Mouse (Mus musculus) MEL (cell line): ENCODE results near the gene Hs6st3. TPM values are rescaled to one million over a fixed set of nuclear protein-coding genes. Genes with fewer than 3 reads are reported as not detected.

ENCODE experiments used
- DNase-seq: peaks from one replicate; pipeline ENCODE4 v3.0.0; 2011; ENCODE audit warnings: low read depth, low spot score
- H3K27ac ChIP-seq: 2 replicates; pipeline ENCODE4 v1.5.1; 2012; ENCODE audit warnings: low read depth, mild to moderate bottlenecking, control low read depth, low read length, moderate library complexity; ENCODE audit not compliant: control insufficient read depth
- H3K27me3 ChIP-seq, 2 experiments: fragments of 150-350 bp in 1 of 2; sonication (generic) in 1 of 2; 2 replicates each; pipeline ENCODE4 v1.6.1; 2012; ENCODE audit warnings: low read length in 2 of 2, mild to moderate bottlenecking in 2 of 2, improper control_type of control experiment in 1 of 2, moderate library complexity in 1 of 2; ENCODE audit not compliant: insufficient read depth in 2 of 2, control insufficient read depth in 1 of 2
- H3K36me3 ChIP-seq, 2 experiments: 2 replicates each; pipeline ENCODE4 v1.6.1; 2012 to 2014; ENCODE audit warnings: low read length in 2 of 2, improper control_type of control experiment in 1 of 2, inconsistent platforms in 1 of 2, mild to moderate bottlenecking in 1 of 2; ENCODE audit not compliant: insufficient read depth in 2 of 2, control insufficient read depth in 1 of 2
- H3K4me1 ChIP-seq, 2 experiments: fragments of 150-350 bp in 1 of 2; sonication (generic) in 1 of 2; 2 replicates each; pipeline ENCODE4 v1.6.1; 2012; ENCODE audit warnings: low read length in 2 of 2, improper control_type of control experiment in 1 of 2, mild to moderate bottlenecking in 1 of 2; ENCODE audit not compliant: insufficient read depth in 2 of 2, control insufficient read depth in 1 of 2
- H3K4me3 ChIP-seq, 2 experiments: fragments of 150-350 bp in 1 of 2; sonication (generic) in 1 of 2; 2 replicates each; pipeline ENCODE4 v1.5.1; 2012; ENCODE audit warnings: low read depth in 2 of 2, low read length in 2 of 2, mild to moderate bottlenecking in 2 of 2, moderate library complexity in 2 of 2, control low read depth in 1 of 2, improper control_type of control experiment in 1 of 2; ENCODE audit not compliant: control insufficient read depth in 1 of 2, insufficient read depth in 1 of 2
- H3K79me2 ChIP-seq: 2 replicates; pipeline ENCODE4 v1.6.1; 2012; ENCODE audit warnings: mild to moderate bottlenecking, low read length, moderate library complexity; ENCODE audit not compliant: control insufficient read depth, poor library complexity, insufficient read depth
- H3K9ac ChIP-seq: 2 replicates; pipeline ENCODE4 v1.6.1; 2012; ENCODE audit warnings: low read depth, mild to moderate bottlenecking, control low read depth, low read length, moderate library complexity; ENCODE audit not compliant: control insufficient read depth, poor library complexity, severe bottlenecking
- H3K9me3 ChIP-seq: fragments of 150-350 bp; sonication (generic); replicated peaks from 2 replicates; pipeline ENCODE4 v1.6.1; 2012; ENCODE audit warnings: mild to moderate bottlenecking, low read length, improper control_type of control experiment, moderate library complexity; ENCODE audit not compliant: insufficient read depth
- BHLHE40 ChIP-seq: IDR thresholded peaks from 2 replicates; pipeline ENCODE4 v1.6.1; 2012; ENCODE audit warnings: low read depth, mild to moderate bottlenecking, inconsistent platforms, low read length, improper control_type of control experiment, borderline replicate concordance
- CHD2 ChIP-seq: IDR thresholded peaks from 2 replicates; pipeline ENCODE4 v1.6.1; 2011; ENCODE audit warnings: low read length, improper control_type of control experiment
- E2F4 ChIP-seq: IDR thresholded peaks from 2 replicates; pipeline ENCODE4 v1.6.1; 2011; ENCODE audit warnings: low read depth, low read length, improper control_type of control experiment, borderline replicate concordance
- EP300 ChIP-seq, 2 experiments: IDR thresholded peaks; 2 replicates each; pipeline ENCODE4 v1.6.1; 2011; ENCODE audit warnings: improper control_type of control experiment in 2 of 2, low read length in 2 of 2, low read depth in 1 of 2, mild to moderate bottlenecking in 1 of 2
- ETS1 ChIP-seq: IDR thresholded peaks from 2 replicates; pipeline ENCODE4 v1.6.1; 2012; ENCODE audit warnings: low read depth, mild to moderate bottlenecking, inconsistent platforms, low read length, improper control_type of control experiment, moderate library complexity
- GABPA ChIP-seq: IDR thresholded peaks from 2 replicates; pipeline ENCODE4 v1.6.1; 2012; ENCODE audit warnings: low read depth, mild to moderate bottlenecking, inconsistent platforms, low read length, improper control_type of control experiment, moderate library complexity
- GATA1 ChIP-seq: IDR thresholded peaks from 2 replicates; pipeline ENCODE4 v1.6.1; 2011; ENCODE audit warnings: low read depth, low read length, improper control_type of control experiment
- JUND ChIP-seq: IDR thresholded peaks from 2 replicates; pipeline ENCODE4 v1.6.1; 2011; ENCODE audit warnings: low read depth, mild to moderate bottlenecking, improper control_type of control experiment, low read length
- KAT2A ChIP-seq: conservative IDR thresholded peaks from 2 replicates; pipeline ENCODE4 v1.6.1; 2012; ENCODE audit warnings: low read depth, low read length, improper control_type of control experiment, inconsistent platforms
- MAFK ChIP-seq: IDR thresholded peaks from 2 replicates; pipeline ENCODE4 v1.6.1; 2011; ENCODE audit warnings: low read depth, mild to moderate bottlenecking, low read length, improper control_type of control experiment, borderline replicate concordance
- MAX ChIP-seq: IDR thresholded peaks from 2 replicates; pipeline ENCODE4 v1.6.1; 2011; ENCODE audit warnings: low read length, improper control_type of control experiment
- MAZ ChIP-seq: IDR thresholded peaks from 2 replicates; pipeline ENCODE4 v1.6.1; 2012; ENCODE audit warnings: low read depth, mild to moderate bottlenecking, inconsistent platforms, low read length, improper control_type of control experiment
- MEF2A ChIP-seq: IDR thresholded peaks from 2 replicates; pipeline ENCODE4 v1.6.1; 2014; ENCODE audit warnings: low read depth, mild to moderate bottlenecking, inconsistent platforms, low read length, improper control_type of control experiment; ENCODE audit not compliant: poor library complexity, insufficient replicate concordance, severe bottlenecking; ENCODE audit errors: extremely low read depth
- MXI1 ChIP-seq: IDR thresholded peaks from 2 replicates; pipeline ENCODE4 v1.6.1; 2011; ENCODE audit warnings: mild to moderate bottlenecking, low read depth, low read length, improper control_type of control experiment
- MYC ChIP-seq: IDR thresholded peaks from 2 replicates; pipeline ENCODE4 v1.6.1; 2011; ENCODE audit warnings: low read depth, mild to moderate bottlenecking, low read length, improper control_type of control experiment, moderate library complexity
- POLR2A ChIP-seq, 2 experiments: IDR thresholded peaks; 2 replicates each; pipeline ENCODE4 v1.6.1; 2011 to 2012; ENCODE audit warnings: low read length in 2 of 2, mild to moderate bottlenecking in 2 of 2, control low read depth in 1 of 2, improper control_type of control experiment in 1 of 2, low read depth in 1 of 2, moderate library complexity in 1 of 2; ENCODE audit not compliant: control insufficient read depth in 1 of 2, insufficient read depth in 1 of 2, poor library complexity in 1 of 2
- RAD21 ChIP-seq: IDR thresholded peaks from 2 replicates; pipeline ENCODE4 v1.6.1; 2011; ENCODE audit warnings: mild to moderate bottlenecking, low read depth, low read length, improper control_type of control experiment
- SIN3A ChIP-seq: IDR thresholded peaks from 2 replicates; pipeline ENCODE4 v1.6.1; 2012; ENCODE audit warnings: low read length, improper control_type of control experiment, inconsistent platforms
- SMC3 ChIP-seq: IDR thresholded peaks from 2 replicates; pipeline ENCODE4 v1.6.1; 2011; ENCODE audit warnings: low read depth, low read length, improper control_type of control experiment
- TCF12 ChIP-seq: IDR thresholded peaks from 2 replicates; pipeline ENCODE4 v1.6.1; 2014; ENCODE audit warnings: low read depth, mild to moderate bottlenecking, inconsistent platforms, low read length, improper control_type of control experiment, moderate library complexity
- UBTF ChIP-seq: IDR thresholded peaks from 2 replicates; pipeline ENCODE4 v1.6.1; 2012; ENCODE audit warnings: low read depth, mild to moderate bottlenecking, inconsistent platforms, low read length, improper control_type of control experiment, moderate library complexity, borderline replicate concordance; ENCODE audit not compliant: insufficient read depth
- ZMIZ1 ChIP-seq: IDR thresholded peaks from 2 replicates; pipeline ENCODE4 v1.6.1; 2012; ENCODE audit warnings: low read depth, mild to moderate bottlenecking, inconsistent platforms, low read length, improper control_type of control experiment, moderate library complexity
- ZNF384 ChIP-seq: IDR thresholded peaks from 2 replicates; pipeline ENCODE4 v1.6.1; 2012; ENCODE audit warnings: low read depth, mild to moderate bottlenecking, inconsistent platforms, low read length, improper control_type of control experiment
- polyA plus RNA-seq, 2 experiments: library from polyadenylated mRNA; stranded (reverse) in 1 of 2; unstranded in 1 of 2; fragments of >175 nt in 1 of 2; fragments of >200 nt in 1 of 2; gene quantifications; 2 replicates each; pipeline versions ENCODE4 v1.2.1 to v1.2.4; 2012; ENCODE audit warnings: low replicate concordance in 2 of 2, low read depth in 1 of 2; ENCODE audit not compliant: insufficient read length in 2 of 2, insufficient read depth in 1 of 2, missing spikeins in 1 of 2
- total RNA-seq: library from RNA; depleted of rRNA; stranded (reverse); fragments of 300-350 nt; gene quantifications from 2 replicates; pipeline ENCODE4 v1.2.3, GENCODE M21; 2012

Hs6st3 gene
- total and polyA plus RNA-seq, 3 experiments = not detected

GRCm38 (mm10) chr14:119558356-119558755 lies 420.2 kb downstream of the Hs6st3 start:
- H3K27me3 ChIP-seq = no peaks in the 10 kb centered on the region
- no peaks in the 10 kb centered on the region for H3K36me3 ChIP-seq
- no peaks in the 10 kb centered on the region for H3K9me3 ChIP-seq
- H3K4me1 ChIP-seq = no peaks in the 10 kb centered on the region
- H3K9ac ChIP-seq = no peak overlapping the region
- no peak overlapping the region for H3K27ac ChIP-seq
- H3K79me2 ChIP-seq = no peaks in the 10 kb centered on the region
- DNase-seq = no peak
- no peak for TF ChIP-seq EP300 (IDR thresholded peaks at IDR 0.05; ENCODE audit: low read depth in 1 of 2, low read length in 2 of 2)
- no peak for TF ChIP-seq GATA1
- no peak for TF ChIP-seq MYC
- no peak for TF ChIP-seq JUND
- TF ChIP-seq GABPA = no peak
- no peak for TF ChIP-seq BHLHE40
- TF ChIP-seq ETS1 = no peak
- no peak for TF ChIP-seq MAX
- no peak for TF ChIP-seq MAZ
- no peak for TF ChIP-seq RAD21
- no peak for TF ChIP-seq ZMIZ1
- no peak overlapping the region for H3K4me3 ChIP-seq

- H3K27me3 ChIP-seq = no peaks in the 10 kb centered on the region
- TF ChIP-seq EP300 (IDR thresholded peaks at IDR 0.05; ENCODE audit: low read depth in 1 of 2, low read length in 2 of 2) (peak in 1 of 2 experiments; percentile 45; a peak in 1 of 4 replicates), MXI1 (no peak), GABPA (no peak), GATA1 (no peak)
- H3K4me3 ChIP-seq = no peak overlapping the region
- no peak overlapping the region for H3K9ac ChIP-seq
- H3K4me1 ChIP-seq = peaks cover 0 to 14% of the 10 kb centered on the region in 2 experiments; a peak in 2 of 4 replicates
- DNase-seq = peak; percentile 39
- peaks cover 0 to 6% of the 10 kb centered on the region in 2 experiments; a peak in 2 of 4 replicates for H3K36me3 ChIP-seq
- H3K27ac ChIP-seq = no peak overlapping the region; the same call in 1 of the 2 replicates
- no peaks in the 10 kb centered on the region for H3K9me3 ChIP-seq
- H3K79me2 ChIP-seq = no peaks in the 10 kb centered on the region
These were observed 443.9 kb downstream of the Hs6st3 start for GRCm38 (mm10) chr14:119582039-119582508.

- H3K9ac ChIP-seq = no peak overlapping the region
- peak; percentile 73 for DNase-seq
- H3K9me3 ChIP-seq = no peaks in the 10 kb centered on the region
- H3K4me1 ChIP-seq = peaks cover 2 to 21% of the 10 kb centered on the region in 2 experiments; a peak in 3 of 4 replicates
- peaks cover 0 to 8% of the 10 kb centered on the region in 2 experiments; a peak in 2 of 4 replicates for H3K36me3 ChIP-seq
- peak overlapping the region; percentile 83 for H3K27ac ChIP-seq
- no peaks in the 10 kb centered on the region for H3K27me3 ChIP-seq
- H3K79me2 ChIP-seq = no peaks in the 10 kb centered on the region
- peak overlapping the region in 1 of 2 experiments; percentile 65; a peak in 3 of 4 replicates for H3K4me3 ChIP-seq
- TF ChIP-seq RAD21 (no peak), ZMIZ1 (no peak), SMC3 (no peak), EP300 (IDR thresholded peaks at IDR 0.05; ENCODE audit: low read depth in 1 of 2, low read length in 2 of 2) (peak; percentile 69 to 84), GATA1 (peak; percentile 75), MEF2A (no peak), MAZ (no peak), KAT2A (no peak), ZNF384 (no peak), SIN3A (no peak; the same call in 1 of the 2 replicates), ETS1 (peak; percentile 65), E2F4 (no peak), BHLHE40 (peak; percentile 78), TCF12 (peak; percentile 51; the same call in 1 of the 2 replicates), POLR2A (IDR thresholded peaks at IDR 0.05; ENCODE audit: control insufficient read depth in 1 of 2, insufficient read depth in 1 of 2, low read depth in 1 of 2, low read length in 2 of 2, poor library complexity in 1 of 2) (no peak), JUND (no peak), MYC (no peak), MAFK (no peak), UBTF (no peak), CHD2 (no peak)
These were observed 446.9 kb downstream of the Hs6st3 start for GRCm38 (mm10) chr14:119585069-119585468.
